Mouse (Mus musculus) spleen, postnatal 10 days (tissue): ENCODE data around the gene Crhr1.

Experiments
- DNase-seq, 2 experiments: peaks; one replicate each; pipeline ENCODE4 v3.0.0; 2021 to 2022; ENCODE audit warnings: low spot score in 2 of 2

The Crhr1 gene

GRCm38 (mm10) chr11:104133442-104133983 lies 858 bp downstream of the Crhr1 start:
- DNase-seq: no peak

GRCm38 (mm10) chr11:104138976-104139375 lies 6.3 kb downstream of the Crhr1 start:
- DNase-seq: no peak

- no peak for DNase-seq
These were observed 12.3 kb downstream of the Crhr1 start for GRCm38 (mm10) chr11:104144930-104145329.

- no peak for DNase-seq
These were observed 16.1 kb downstream of the Crhr1 start for GRCm38 (mm10) chr11:104148787-104149186.

- no peak for DNase-seq
These were observed 18.3 kb downstream of the Crhr1 start for GRCm38 (mm10) chr11:104150911-104151310.

- no peak for DNase-seq
These were observed 21.7 kb downstream of the Crhr1 start for GRCm38 (mm10) chr11:104154332-104154731.

GRCm38 (mm10) chr11:104154820-104155635 lies 22.4 kb downstream of the Crhr1 start:
- no peak for DNase-seq

- no peak for DNase-seq
These were observed 23.2 kb downstream of the Crhr1 start for GRCm38 (mm10) chr11:104155899-104156298.

GRCm38 (mm10) chr11:104156391-104156790 lies 23.7 kb downstream of the Crhr1 start:
- no peak for DNase-seq

GRCm38 (mm10) chr11:104157603-104158259 lies 25.1 kb downstream of the Crhr1 start:
- peak in 1 of 2 experiments; percentile 44 for DNase-seq

GRCm38 (mm10) chr11:104158260-104158907 lies 25.7 kb downstream of the Crhr1 start:
- no peak for DNase-seq

GRCm38 (mm10) chr11:104159769-104160272 lies 27.2 kb downstream of the Crhr1 start:
- DNase-seq: no peak

- no peak for DNase-seq
These were observed 28.5 kb downstream of the Crhr1 start for GRCm38 (mm10) chr11:104161153-104161552.

- no peak for DNase-seq
These were observed 31.6 kb downstream of the Crhr1 start for GRCm38 (mm10) chr11:104164257-104164656.

- peak; percentile 51 to 67 for DNase-seq
These were observed 38.7 kb downstream of the Crhr1 start for GRCm38 (mm10) chr11:104171281-104171781.

- DNase-seq: no peak
These were observed 46.2 kb downstream of the Crhr1 start for GRCm38 (mm10) chr11:104178893-104179292.

GRCm38 (mm10) chr11:104179804-104180203 lies 47.1 kb downstream of the Crhr1 start:
- DNase-seq: no peak

GRCm38 (mm10) chr11:104182141-104182540 lies 49.5 kb downstream of the Crhr1 start:
- no peak for DNase-seq

GRCm38 (mm10) chr11:104186135-104186836 lies 53.6 kb downstream of the Crhr1 start, which contains the start of gene Sppl2c:
Sppl2c (plus strand) TSS chr11:104186327.
- DNase-seq: no peak

GRCm38 (mm10) chr11:104186837-104187150 lies 54.1 kb downstream of the Crhr1 start:
- no peak for DNase-seq

GRCm38 (mm10) chr11:104187766-104188165 lies 55.1 kb downstream of the Crhr1 start:
- DNase-seq: no peak
